Mouse (Mus musculus): Measurements from ENCODE around the gene Cd300lg. TPM values are rescaled to one million over a fixed set of nuclear protein-coding genes. Genes with fewer than 3 reads are reported as not detected.

Cd300lg gene
- polyA plus RNA-seq, 1 experiment = 2.7 TPM

DNA sequence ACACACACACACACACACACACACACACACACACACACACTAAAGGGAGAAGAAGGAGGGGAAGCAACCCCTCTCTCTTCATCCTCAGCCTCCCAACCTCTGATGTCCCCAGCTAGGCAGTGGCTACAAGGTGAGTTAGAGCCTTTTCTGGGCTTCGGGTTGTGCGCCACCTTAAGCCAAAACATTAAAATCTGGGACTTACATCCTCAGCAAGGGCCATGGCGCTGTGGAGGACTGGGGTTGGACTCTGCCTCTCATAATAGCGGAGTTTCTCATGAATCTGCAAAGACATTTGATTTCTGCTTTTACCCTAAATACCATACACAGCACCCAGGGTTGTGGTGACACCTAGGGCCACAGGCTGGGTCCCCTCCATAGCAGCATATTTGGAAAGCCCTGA lies 16.4 kb upstream of the Cd300lg start:
- no peak overlapping the region; the same call in 1 of the 2 replicates for H3K27ac ChIP-seq (ENCODE audit: control insufficient read depth, insufficient read depth, low read depth, low read length)
- H3K27me3 ChIP-seq (ENCODE audit: control insufficient read depth, insufficient read depth, low read length) = no peaks in the 10 kb centered on the region
- no peaks in the 10 kb centered on the region for H3K36me3 ChIP-seq (ENCODE audit: control insufficient read depth, insufficient read depth, low read length)
- peaks cover 10% of the 10 kb centered on the region for H3K4me1 ChIP-seq (ENCODE audit: control insufficient read depth, insufficient read depth, low read length)
- no peak overlapping the region for H3K4me3 ChIP-seq (ENCODE audit: control insufficient read depth, low read depth, low read length)
- TF ChIP-seq POLR2A (IDR thresholded peaks at IDR 0.05; ENCODE audit: control insufficient read depth, low read depth, low read length) (no peak), CTCF (IDR thresholded peaks at IDR 0.05; ENCODE audit: control insufficient read depth, insufficient read depth, insufficient replicate concordance, low read depth, low read length) (no peak)

DNA sequence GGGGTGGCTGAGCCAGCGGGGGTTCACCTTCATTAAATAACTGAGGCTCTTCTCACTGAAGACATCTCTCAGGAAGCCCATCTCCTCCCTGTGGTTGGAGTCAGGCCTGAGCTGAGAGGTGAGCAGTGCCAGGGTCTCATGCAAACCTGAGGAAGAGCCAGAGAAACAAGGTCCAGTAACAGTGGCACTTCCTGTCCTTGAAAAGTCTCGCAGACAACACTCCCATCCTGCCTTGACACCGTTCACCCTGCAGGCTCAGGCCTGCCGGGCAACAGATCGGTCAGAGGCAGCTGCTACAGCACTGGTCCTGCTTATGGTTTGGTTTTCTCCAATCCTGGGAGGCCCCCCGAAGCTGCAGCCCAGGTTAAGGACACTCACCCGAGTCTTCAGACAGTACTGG lies 16.0 kb upstream of the Cd300lg start:
- peaks cover 10% of the 10 kb centered on the region for H3K4me1 ChIP-seq (ENCODE audit: control insufficient read depth, insufficient read depth, low read length)
- H3K27ac ChIP-seq (ENCODE audit: control insufficient read depth, insufficient read depth, low read depth, low read length) = no peak overlapping the region
- no peaks in the 10 kb centered on the region for H3K36me3 ChIP-seq (ENCODE audit: control insufficient read depth, insufficient read depth, low read length)
- no peak overlapping the region for H3K4me3 ChIP-seq (ENCODE audit: control insufficient read depth, low read depth, low read length)
- TF ChIP-seq POLR2A (IDR thresholded peaks at IDR 0.05; ENCODE audit: control insufficient read depth, low read depth, low read length) = no peak
- no peak for TF ChIP-seq CTCF (IDR thresholded peaks at IDR 0.05; ENCODE audit: control insufficient read depth, insufficient read depth, insufficient replicate concordance, low read depth, low read length)
- no peaks in the 10 kb centered on the region for H3K27me3 ChIP-seq (ENCODE audit: control insufficient read depth, insufficient read depth, low read length)

DNA sequence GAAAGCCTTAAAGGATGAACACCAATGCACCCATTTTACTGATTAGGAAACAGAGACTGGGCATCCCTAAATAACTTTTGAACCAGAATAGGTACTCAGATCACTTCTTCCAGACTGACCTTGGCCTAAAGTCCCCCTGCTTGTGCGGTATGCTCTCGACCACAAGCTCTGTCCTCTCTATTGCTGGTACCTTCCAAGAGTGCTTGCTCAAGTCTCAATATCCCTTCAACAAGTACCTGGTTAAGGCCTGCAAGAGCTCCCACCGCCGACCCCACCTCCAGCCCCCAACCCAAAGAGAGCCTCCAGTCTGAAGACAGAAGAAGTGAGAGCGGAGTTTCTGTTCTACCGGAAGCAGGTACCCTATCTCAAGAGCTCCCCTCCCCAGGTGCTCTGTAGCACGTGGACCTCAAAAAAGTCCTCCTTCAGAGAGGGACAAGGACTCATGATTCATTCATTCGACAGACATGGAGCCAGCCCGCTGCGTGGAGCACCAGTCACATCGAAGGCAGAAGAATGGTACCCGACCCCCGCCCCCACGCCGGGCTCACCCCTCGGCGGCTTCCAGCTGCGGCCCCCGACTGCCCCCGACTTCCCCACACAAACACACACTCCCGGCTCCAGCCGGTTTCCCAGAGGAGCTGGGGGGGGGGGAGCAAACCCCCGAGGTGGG lies 15.2 kb upstream of the Cd300lg start:
- no peaks in the 10 kb centered on the region for H3K36me3 ChIP-seq (ENCODE audit: control insufficient read depth, insufficient read depth, low read length)
- no peaks in the 10 kb centered on the region for H3K27me3 ChIP-seq (ENCODE audit: control insufficient read depth, insufficient read depth, low read length)
- no peak for TF ChIP-seq CTCF (IDR thresholded peaks at IDR 0.05; ENCODE audit: control insufficient read depth, insufficient read depth, insufficient replicate concordance, low read depth, low read length)
- H3K27ac ChIP-seq (ENCODE audit: control insufficient read depth, insufficient read depth, low read depth, low read length) = no peak overlapping the region
- H3K4me1 ChIP-seq (ENCODE audit: control insufficient read depth, insufficient read depth, low read length) = peaks cover 10% of the 10 kb centered on the region
- peak overlapping the region; percentile 84 for H3K4me3 ChIP-seq (ENCODE audit: control insufficient read depth, low read depth, low read length)

DNA sequence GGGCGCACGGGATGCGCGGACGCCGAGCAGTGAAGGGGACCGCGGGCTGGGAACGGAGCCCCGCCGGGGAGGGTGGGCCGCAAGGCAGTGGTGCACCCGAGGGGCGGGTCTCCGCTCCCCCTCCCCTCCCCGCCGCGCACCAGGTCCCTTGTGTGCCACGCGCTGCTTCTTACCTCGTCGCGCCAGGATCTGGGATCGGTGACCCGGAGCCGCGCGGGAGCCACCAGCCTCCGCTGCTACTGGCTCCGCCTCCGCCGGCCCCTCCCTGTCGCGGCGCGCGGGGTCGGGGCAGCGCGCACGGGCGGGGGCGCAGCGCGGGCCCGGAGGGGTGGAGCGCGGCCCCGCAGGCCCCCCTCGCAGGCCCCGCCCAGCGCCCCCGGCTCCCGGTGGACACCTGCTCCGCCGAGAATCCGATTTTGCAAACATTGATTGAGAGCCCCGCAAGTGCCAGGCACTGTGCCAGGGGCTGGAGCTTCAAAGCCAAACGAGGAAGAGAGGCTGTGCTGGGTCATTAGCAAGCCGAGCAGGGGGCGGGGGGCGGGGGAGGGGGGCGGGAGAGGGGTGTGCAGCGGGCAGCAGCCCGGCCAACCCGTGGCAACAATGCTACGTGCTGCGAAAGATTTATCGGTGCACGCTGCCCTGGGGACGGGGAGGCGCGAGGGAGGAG lies 14.5 kb upstream of the Cd300lg start:
- peaks cover 10% of the 10 kb centered on the region for H3K4me1 ChIP-seq (ENCODE audit: control insufficient read depth, insufficient read depth, low read length)
- peak overlapping the region; percentile 84 for H3K4me3 ChIP-seq (ENCODE audit: control insufficient read depth, low read depth, low read length)
- H3K36me3 ChIP-seq (ENCODE audit: control insufficient read depth, insufficient read depth, low read length) = no peaks in the 10 kb centered on the region
- H3K27ac ChIP-seq (ENCODE audit: control insufficient read depth, insufficient read depth, low read depth, low read length) = no peak overlapping the region
- no peak for TF ChIP-seq POLR2A (IDR thresholded peaks at IDR 0.05; ENCODE audit: control insufficient read depth, low read depth, low read length)
- no peaks in the 10 kb centered on the region for H3K27me3 ChIP-seq (ENCODE audit: control insufficient read depth, insufficient read depth, low read length)

DNA sequence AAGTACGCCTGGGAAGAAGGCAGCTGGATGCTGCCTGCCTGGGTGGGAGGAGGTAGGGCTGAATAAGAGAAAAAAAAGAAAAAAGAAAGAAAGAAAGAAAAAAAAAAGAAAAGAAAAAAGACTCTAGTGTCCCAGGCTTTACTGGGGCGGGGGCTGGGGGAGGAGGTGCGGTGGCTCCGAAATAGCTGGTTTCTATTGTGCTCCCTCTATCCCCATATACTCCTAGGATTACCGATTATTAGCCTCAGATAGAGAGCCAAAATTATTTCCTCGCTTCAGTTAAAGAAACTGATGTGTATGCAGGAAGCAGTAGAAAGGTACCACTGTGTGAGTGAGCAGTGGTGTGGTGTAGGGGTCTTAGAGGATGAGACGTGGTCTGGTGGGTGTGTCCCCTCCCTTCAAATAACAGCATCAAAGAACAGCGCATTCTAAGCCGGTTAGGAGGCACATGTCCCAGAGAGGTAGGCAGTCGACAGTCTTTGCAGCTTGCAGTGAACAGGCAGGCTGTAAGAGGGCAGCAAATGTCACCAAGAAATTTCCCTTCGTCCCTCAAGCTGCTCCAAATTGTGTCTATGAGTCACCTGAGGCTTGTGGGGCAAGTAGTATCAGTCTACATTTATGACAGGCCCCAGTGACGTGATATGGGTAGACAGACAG lies 13.8 kb upstream of the Cd300lg start:
- TF ChIP-seq POLR2A (IDR thresholded peaks at IDR 0.05; ENCODE audit: control insufficient read depth, low read depth, low read length) (no peak), CTCF (IDR thresholded peaks at IDR 0.05; ENCODE audit: control insufficient read depth, insufficient read depth, insufficient replicate concordance, low read depth, low read length) (no peak)
- peak overlapping the region; percentile 17; the same call in 1 of the 2 replicates for H3K4me3 ChIP-seq (ENCODE audit: control insufficient read depth, low read depth, low read length)
- peak overlapping the region; percentile 50; the same call in 1 of the 2 replicates for H3K27ac ChIP-seq (ENCODE audit: control insufficient read depth, insufficient read depth, low read depth, low read length)
- no peaks in the 10 kb centered on the region for H3K36me3 ChIP-seq (ENCODE audit: control insufficient read depth, insufficient read depth, low read length)
- H3K27me3 ChIP-seq (ENCODE audit: control insufficient read depth, insufficient read depth, low read length) = no peaks in the 10 kb centered on the region
- H3K4me1 ChIP-seq (ENCODE audit: control insufficient read depth, insufficient read depth, low read length) = peaks cover 10% of the 10 kb centered on the region

DNA sequence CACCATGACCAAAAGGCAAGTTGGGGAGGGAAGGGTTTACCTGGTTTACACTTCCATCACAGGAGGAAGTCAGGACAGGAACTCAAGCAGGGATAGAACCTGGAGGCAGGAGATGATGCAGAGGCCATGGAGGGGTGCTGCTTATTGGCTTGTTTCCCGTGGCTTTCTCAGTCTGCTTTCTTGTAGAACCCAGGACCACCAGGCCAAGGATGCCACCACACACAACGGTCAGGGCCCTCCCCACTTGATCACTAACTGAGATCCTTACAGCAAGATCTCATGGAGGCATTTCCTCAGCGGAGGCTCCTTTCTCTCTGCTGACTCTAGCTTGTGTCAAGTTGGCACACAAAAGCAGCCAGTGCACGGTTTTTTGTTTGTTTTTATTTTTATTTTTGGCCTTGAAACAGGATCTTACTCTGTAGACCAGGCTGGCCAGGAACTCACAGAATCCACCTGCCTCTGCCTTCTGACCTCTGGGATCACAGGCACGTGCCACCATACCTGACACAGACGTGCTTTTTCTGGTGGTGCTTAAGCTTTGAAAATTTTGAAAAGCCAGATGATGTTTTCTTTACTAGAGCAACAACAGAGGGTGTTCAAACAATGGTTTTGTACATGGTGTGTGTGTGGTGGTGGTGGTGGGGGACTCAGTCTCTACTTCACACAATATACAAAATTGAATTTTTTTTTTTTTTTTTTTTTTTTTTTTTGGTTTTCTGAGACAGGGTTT lies 13.1 kb upstream of the Cd300lg start, which contains the start of gene Mpp3:
Gene Mpp3, minus strand, starts transcription at position 375 of the 730 bp plus-strand sequence.
- Histone ChIP-seq H3K36me3 (ENCODE audit: control insufficient read depth, insufficient read depth, low read length) (no peaks in the 10 kb centered on the region), H3K4me1 (ENCODE audit: control insufficient read depth, insufficient read depth, low read length) (peaks cover 10% of the 10 kb centered on the region), H3K27ac (ENCODE audit: control insufficient read depth, insufficient read depth, low read depth, low read length) (peak within 1 kb of the TSS; percentile 50; the same call in 1 of the 2 replicates), H3K27me3 (ENCODE audit: control insufficient read depth, insufficient read depth, low read length) (no peaks in the 10 kb centered on the region), H3K4me3 (ENCODE audit: control insufficient read depth, low read depth, low read length) (no peak within 1 kb of the TSS)
- no peak for TF ChIP-seq POLR2A (IDR thresholded peaks at IDR 0.05; ENCODE audit: control insufficient read depth, low read depth, low read length)
- TF ChIP-seq CTCF (IDR thresholded peaks at IDR 0.05; ENCODE audit: control insufficient read depth, insufficient read depth, insufficient replicate concordance, low read depth, low read length) = no peak

DNA sequence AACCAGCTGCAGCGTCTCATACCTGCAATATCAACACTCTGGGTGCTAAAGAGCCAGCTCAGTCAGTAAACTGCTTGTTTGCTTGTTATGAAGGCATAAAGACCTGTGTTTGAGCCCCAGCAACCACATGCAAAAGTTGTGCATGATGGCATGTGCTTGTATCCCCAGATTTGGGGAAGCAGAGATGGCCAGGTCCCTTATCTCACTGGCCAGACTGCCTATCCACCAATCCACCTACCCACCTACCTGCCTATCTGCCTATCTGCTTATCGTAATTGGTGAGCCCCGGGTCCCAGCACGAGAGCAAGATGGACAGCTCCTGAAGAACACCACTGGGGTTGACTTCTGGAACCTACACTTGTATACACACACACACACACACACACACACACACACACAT lies 12.0 kb upstream of the Cd300lg start:
- Histone ChIP-seq H3K4me1 (ENCODE audit: control insufficient read depth, insufficient read depth, low read length) (peaks cover 10% of the 10 kb centered on the region), H3K27ac (ENCODE audit: control insufficient read depth, insufficient read depth, low read depth, low read length) (no peak overlapping the region), H3K4me3 (ENCODE audit: control insufficient read depth, low read depth, low read length) (no peak overlapping the region), H3K27me3 (ENCODE audit: control insufficient read depth, insufficient read depth, low read length) (no peaks in the 10 kb centered on the region), H3K36me3 (ENCODE audit: control insufficient read depth, insufficient read depth, low read length) (no peaks in the 10 kb centered on the region)
- TF ChIP-seq CTCF (IDR thresholded peaks at IDR 0.05; ENCODE audit: control insufficient read depth, insufficient read depth, insufficient replicate concordance, low read depth, low read length) = no peak
- no peak for TF ChIP-seq POLR2A (IDR thresholded peaks at IDR 0.05; ENCODE audit: control insufficient read depth, low read depth, low read length)

Measured in testis, adult 2 months (tissue).